Mouse (Mus musculus): ENCODE data around the gene Mycbp2. TPM values are rescaled to one million over a fixed set of nuclear protein-coding genes. Genes with fewer than 3 reads are reported as not detected.

The Mycbp2 gene
- polyA plus RNA-seq (2012; rRNA removed; ENCODE audit: low replicate concordance): 2.8 and 4.6 TPM in 2 replicates

DNA sequence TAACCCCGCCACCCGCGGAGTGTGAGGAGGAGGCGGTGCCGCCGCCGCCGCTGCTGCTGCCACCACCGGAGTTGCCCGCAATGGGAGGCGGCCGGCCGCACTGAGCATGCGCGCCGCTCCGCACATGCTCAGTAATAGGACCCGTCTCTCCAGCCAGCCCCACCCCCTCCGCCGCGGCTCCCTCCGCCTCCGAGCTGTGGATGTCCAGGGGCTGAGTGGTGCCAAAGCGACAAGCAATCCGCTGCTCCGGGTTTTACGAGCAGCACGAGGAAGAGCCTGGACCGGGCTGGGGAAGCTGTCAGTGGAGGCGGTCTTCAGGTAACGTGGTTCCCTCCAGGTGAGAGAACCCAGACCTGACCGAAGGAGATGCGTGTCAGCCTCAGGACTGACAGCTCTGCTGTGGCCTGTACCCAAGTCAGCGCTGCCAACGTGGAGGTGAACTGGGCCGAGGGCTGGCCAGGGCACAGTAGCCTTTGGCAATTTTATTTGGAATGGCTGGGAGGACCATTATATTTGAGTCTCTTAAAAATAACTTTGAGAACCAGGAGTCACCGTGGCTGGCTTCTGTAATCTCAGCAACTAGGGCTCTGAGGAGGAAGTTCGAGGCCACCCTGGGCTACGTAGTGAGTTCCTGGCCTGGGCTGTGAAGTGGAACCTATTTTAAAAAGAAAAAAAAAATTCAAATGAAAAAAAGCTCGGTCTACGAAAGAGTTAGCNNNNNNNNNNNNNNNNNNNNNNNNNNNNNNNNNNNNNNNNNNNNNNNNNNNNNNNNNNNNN is at the start of gene Mycbp2:
Mycbp2 (minus strand) TSS at position 86 of the 777 bp plus-strand sequence.

DNA sequence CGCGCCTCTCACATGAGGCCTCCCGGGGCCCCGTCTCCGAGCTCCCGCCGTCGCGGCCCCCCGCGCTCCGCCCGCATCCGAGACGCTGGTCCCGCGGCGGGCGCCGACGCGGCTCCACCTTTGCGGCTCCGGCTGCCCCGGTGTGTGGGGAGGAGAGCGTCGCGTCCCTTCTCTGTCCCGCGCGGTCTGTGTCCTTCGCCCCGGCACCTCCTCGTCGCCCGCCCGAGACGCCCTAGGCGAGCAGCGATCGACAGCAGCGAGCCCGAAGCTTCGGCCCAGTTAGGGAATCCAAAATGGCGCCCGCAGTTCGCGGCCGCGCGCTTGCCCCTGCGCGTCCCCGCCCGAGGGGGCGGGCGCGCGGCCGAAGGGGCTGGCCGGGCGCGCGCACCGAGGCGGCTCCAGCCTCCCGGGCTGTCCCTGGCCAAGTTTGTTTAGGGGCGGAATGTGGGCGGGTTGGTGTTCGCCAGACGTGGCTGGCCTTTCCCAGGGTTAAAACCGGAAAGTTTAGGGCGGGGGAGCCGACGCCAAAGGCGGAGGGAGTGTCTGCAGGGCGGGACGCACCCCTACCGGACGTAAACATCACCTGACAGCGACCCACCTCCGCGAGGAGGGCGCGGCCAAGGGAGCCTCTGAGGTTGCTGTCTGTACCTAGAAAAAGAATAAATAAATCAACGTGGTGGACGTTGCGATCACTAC is 247.2 kb downstream of the Mycbp2 start, which contains the start of gene Fbxl3:
Fbxl3 (minus strand) TSS at position 329 of the 696 bp plus-strand sequence.

DNA sequence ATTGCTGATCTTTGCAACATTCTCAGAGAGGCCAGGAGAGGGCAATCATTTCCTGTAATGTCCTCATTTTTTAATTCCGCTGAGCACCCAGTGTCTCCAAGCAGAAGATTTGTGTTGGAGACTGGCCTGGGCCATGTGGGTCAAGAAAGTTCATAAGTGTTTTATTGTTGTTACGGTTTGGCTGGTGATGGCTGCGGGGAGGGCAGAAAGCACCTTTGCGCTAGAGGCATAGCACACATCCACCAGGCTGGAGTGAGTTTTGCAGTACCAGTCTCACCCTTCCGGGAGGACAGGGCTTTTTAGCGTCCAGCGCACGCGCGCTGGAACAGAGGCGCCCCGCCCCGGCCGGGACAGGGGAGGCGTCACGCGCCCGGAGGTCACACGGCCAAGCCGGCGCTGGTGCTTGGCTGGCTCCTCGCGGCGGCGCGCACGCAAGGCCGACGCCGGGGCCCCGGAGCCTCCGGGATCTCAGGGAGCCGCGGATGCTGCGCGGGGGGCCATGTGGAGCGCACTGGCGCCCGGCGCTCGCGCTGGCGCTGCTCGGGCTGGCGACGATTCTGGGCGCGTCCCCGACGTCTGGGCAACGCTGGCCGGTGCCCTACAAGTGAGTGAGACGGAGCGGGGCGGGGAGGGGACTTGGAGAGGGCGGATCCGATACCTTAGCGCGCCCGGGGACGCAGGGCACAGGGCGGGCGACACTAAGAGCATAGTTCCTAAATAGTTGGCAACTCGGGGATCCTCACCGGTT is 276.6 kb downstream of the Mycbp2 start, which contains the start of gene Cln5:
Cln5 (plus strand) TSS at position 353 of the 748 bp plus-strand sequence.

Other genes starting within 250 kb of the Mycbp2 start
- gene Fbxl3, start 247.2 kb downstream of the Mycbp2 start, polyA plus RNA-seq (2012; rRNA removed; ENCODE audit: low replicate concordance): 21.4 and 36.4 TPM in 2 replicates
- gene Scel, start 166.5 kb upstream of the Mycbp2 start, polyA plus RNA-seq (2012; rRNA removed; ENCODE audit: low replicate concordance): not detected in 2 replicates